Mouse (Mus musculus): ENCODE measurements around the gene Rap1a. TPM values are rescaled to one million over a fixed set of nuclear protein-coding genes. Genes with fewer than 3 reads are reported as not detected.

The Rap1a gene
- polyA plus RNA-seq (2012; fragmentation: generic; extraction: Trizol): 15.1 TPM
- long read RNA-seq, experiment 1, transcript Rap1a-201 (8 exons, 2,407 nt): major isoform, 88 of 98 reads
- long read RNA-seq, experiment 1, partial matches to known transcripts: 7 of 98 reads
- long read RNA-seq, experiment 1, other reads (novel, unspliced or antisense): 3 of 98 reads
- long read RNA-seq, experiment 2, transcript Rap1a-201 (8 exons, 2,407 nt): major isoform, 148 of 158 reads
- long read RNA-seq, experiment 2, partial matches to known transcripts: 1 of 158 reads
- long read RNA-seq, experiment 2, other reads (novel, unspliced or antisense): 9 of 158 reads

DNA sequence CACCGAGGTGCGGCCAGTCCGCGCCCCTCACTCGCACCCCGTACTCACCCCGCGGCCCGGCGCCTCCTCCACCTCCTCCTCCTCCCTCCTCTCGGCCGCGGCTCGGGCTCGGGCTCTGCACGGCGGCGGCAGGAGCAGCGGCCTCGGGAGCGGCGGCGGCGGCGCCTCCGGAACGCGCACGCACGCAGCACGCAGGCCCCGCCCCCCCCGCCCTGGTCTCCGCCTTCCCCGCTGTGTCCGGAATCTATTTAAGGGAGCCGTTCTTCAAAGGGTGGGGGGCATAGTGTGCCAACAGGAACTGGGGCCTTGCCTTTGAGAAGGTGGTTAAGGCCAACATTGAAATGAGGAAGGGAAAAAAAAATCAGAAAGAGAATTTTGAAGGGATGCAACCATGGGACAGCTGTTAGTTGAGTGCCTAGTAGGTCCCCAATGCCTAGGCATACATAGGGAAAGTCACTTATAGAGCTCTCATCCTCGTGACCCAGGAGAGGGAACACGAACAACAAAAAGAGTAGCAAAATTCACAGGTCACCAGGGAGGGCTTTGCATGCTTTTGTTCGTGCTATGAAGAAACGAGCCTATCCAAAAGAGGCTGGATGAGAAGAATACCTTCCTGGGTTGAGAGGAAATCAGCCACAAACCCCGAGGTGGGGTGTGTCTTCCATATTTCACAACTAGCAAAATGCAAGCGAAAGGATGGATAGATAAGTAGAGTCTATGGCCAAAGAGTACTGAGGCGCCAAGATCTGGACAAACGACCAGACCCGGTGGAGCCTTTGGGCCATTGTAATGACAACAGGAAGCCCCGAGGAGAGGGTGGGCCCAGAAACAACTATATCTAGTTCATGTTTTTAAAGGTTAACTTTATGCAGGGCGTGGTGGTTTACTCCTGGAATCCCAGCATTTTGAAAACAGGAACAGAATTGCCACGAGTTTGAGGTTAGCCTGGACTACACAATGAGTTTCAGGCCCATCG is at the start of gene Rap1a:
Gene Rap1a (minus strand): TSS at position 146 of the 976 bp plus-strand sequence.
- H3K79me3 ChIP-seq (ENCODE audit: low read depth): peaks cover 42% of the 10 kb centered on the region
- H3K79me2 ChIP-seq (ENCODE audit: control insufficient read depth, insufficient read depth): peaks cover 46% of the 10 kb centered on the region
- TF ChIP-seq FOSL1 (IDR thresholded peaks at IDR 0.05; ENCODE audit: insufficient read depth, low read length, poor library complexity, severe bottlenecking) (no peak), MYOG (IDR thresholded peaks at IDR 0.05; ENCODE audit: control insufficient read depth, extremely low read depth, insufficient read length) (no peak), USF1 (IDR thresholded peaks at IDR 0.05; ENCODE audit: low read depth) (no peak), CTCF (IDR thresholded peaks at IDR 0.05; ENCODE audit: control insufficient read depth, insufficient read depth, insufficient read length) (no peak), CEBPB (IDR thresholded peaks at IDR 0.05; ENCODE audit: low read depth) (no peak), MYOD1 (IDR thresholded peaks at IDR 0.05; ENCODE audit: control insufficient read depth, insufficient read length, low read depth) (no peak), MAX (IDR thresholded peaks at IDR 0.05) (no peak)
- no peaks in the 10 kb centered on the region for H3K36me3 ChIP-seq (ENCODE audit: control insufficient read depth, insufficient read depth)
- H3ac ChIP-seq (ENCODE audit: control insufficient read depth, insufficient read length, low read depth): peak within 1 kb of the TSS; percentile 93
- no peaks in the 10 kb centered on the region for H3K27me3 ChIP-seq (ENCODE audit: control insufficient read depth, insufficient read depth, insufficient read length)
- peak within 1 kb of the TSS; percentile 66 for H3K4me3 ChIP-seq (ENCODE audit: insufficient read depth, poor library complexity, severe bottlenecking)

DNA sequence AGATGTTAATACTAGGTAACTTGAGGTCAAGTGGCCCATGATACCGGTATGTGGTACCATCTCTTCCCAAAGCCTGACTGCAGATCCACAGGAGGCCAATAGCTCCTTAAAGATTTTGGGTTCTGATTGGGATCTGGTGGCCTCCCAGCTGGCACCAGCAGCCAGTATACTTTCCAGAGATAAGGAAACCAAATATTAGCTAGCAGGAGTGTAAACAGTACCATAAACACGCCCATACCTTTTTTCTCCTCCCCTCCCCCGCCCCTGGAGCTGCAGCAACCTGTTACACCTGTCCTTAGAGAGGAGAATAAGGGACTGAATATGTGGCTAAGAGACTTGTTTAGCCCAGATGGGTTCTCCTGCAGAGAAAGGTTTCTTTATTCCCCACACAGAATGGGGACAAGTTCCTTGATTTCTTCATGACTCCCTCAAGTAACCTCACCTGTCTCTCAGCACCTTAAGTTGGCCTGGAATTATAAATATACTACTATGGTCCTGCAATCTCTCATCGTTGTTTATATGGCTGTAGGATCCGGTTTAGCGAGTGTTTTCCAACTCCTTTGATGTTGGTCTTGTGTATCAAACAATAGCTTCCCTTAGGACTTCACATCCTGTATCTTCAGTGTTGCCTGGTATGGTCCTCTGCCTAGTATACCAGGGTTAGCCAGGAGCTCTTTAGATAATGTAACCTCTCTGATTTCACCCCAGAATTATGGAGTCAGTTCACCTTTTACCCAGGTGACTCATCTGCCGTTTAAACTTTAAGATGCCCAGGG is 45.3 kb upstream of the Rap1a start:
- Histone ChIP-seq H3K36me3 (ENCODE audit: control insufficient read depth, insufficient read depth) (no peaks in the 10 kb centered on the region), H3K27me3 (ENCODE audit: control insufficient read depth, insufficient read depth, insufficient read length) (peaks cover 12% of the 10 kb centered on the region), H3ac (ENCODE audit: control insufficient read depth, insufficient read length, low read depth) (no peak overlapping the region), H3K4me3 (ENCODE audit: insufficient read depth, poor library complexity, severe bottlenecking) (no peak overlapping the region), H3K79me2 (ENCODE audit: control insufficient read depth, insufficient read depth) (no peaks in the 10 kb centered on the region), H3K79me3 (ENCODE audit: low read depth) (no peaks in the 10 kb centered on the region)
- no peak for TF ChIP-seq FOSL1 (IDR thresholded peaks at IDR 0.05; ENCODE audit: insufficient read depth, low read length, poor library complexity, severe bottlenecking)

DNA sequence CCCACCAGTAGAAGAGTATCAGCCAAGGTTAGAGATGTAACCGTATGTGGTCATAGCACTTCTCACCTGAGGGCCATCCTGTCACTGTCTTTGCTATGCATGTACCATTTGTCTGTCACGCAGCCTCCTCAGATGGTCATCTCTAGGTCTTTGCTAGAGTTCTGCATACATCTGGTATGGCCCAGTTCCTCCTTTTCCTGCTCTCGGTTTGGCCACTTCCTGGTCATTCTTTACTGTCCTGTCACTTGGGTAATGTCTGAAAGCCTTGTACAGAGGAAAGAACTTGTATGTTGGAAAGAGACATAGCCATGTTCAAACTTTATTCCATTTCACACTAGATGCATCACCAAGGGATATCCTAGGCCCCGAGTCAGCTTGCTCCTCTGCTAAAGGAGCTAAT is 38.7 kb upstream of the Rap1a start:
- H3K36me3 ChIP-seq (ENCODE audit: control insufficient read depth, insufficient read depth): no peaks in the 10 kb centered on the region
- peaks cover 9% of the 10 kb centered on the region for H3K27me3 ChIP-seq (ENCODE audit: control insufficient read depth, insufficient read depth, insufficient read length)
- H3K79me2 ChIP-seq (ENCODE audit: control insufficient read depth, insufficient read depth): no peaks in the 10 kb centered on the region
- no peak overlapping the region for H3ac ChIP-seq (ENCODE audit: control insufficient read depth, insufficient read length, low read depth)
- no peak overlapping the region for H3K4me3 ChIP-seq (ENCODE audit: insufficient read depth, poor library complexity, severe bottlenecking)
- no peaks in the 10 kb centered on the region for H3K79me3 ChIP-seq (ENCODE audit: low read depth)
- TF ChIP-seq MYOG (IDR thresholded peaks at IDR 0.05; ENCODE audit: control insufficient read depth, extremely low read depth, insufficient read length): no peak
- TF ChIP-seq MYOD1 (IDR thresholded peaks at IDR 0.05; ENCODE audit: control insufficient read depth, insufficient read length, low read depth): no peak
- no peak for TF ChIP-seq FOSL1 (IDR thresholded peaks at IDR 0.05; ENCODE audit: insufficient read depth, low read length, poor library complexity, severe bottlenecking)
- no peak for TF ChIP-seq CEBPB (IDR thresholded peaks at IDR 0.05; ENCODE audit: low read depth)
- TF ChIP-seq MAX (IDR thresholded peaks at IDR 0.05): no peak
- no peak for TF ChIP-seq CTCF (IDR thresholded peaks at IDR 0.05; ENCODE audit: control insufficient read depth, insufficient read depth, insufficient read length)
- TF ChIP-seq USF1 (IDR thresholded peaks at IDR 0.05; ENCODE audit: low read depth): no peak

DNA sequence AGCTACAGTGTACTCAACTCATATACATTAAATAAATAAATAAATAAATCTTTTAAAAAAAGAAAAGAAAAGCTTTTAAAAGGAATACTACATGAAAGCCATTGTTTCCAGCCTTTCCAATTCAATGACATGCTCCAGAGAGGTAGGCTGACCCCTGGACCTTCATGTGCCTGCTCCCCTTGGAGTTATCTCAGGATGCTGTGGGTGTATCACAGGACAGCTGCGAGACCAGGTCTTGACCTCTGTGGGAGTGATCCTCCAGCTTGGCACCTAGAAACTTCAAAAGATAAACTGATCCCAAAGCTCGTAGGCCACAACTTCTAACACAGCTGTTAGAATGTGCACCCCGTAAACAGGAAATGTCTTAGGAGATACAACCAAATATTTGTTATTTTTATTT is 37.5 kb upstream of the Rap1a start:
- Histone ChIP-seq H3K36me3 (ENCODE audit: control insufficient read depth, insufficient read depth) (no peaks in the 10 kb centered on the region), H3K79me3 (ENCODE audit: low read depth) (no peaks in the 10 kb centered on the region)

DNA sequence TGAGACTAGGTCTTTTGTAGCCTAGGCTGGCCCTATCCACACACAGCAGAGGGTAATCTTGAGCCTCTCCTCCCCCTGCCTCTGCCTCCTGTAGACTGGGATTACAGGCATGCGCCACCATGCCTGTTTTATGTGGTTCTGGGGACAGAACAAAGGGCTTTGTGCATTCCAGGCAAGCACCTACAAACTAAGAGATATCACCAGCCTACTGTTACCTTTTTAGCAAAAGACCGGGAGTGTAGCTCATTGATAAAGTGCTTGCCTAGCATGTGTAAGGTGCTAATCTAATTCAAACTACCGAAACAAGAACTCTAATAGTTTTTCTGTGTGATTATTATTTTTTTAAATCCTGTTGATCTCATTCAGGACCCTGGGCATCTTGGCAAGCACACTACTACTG is 35.7 kb upstream of the Rap1a start:
- Histone ChIP-seq H3K36me3 (ENCODE audit: control insufficient read depth, insufficient read depth) (no peaks in the 10 kb centered on the region), H3K79me2 (ENCODE audit: control insufficient read depth, insufficient read depth) (no peaks in the 10 kb centered on the region), H3ac (ENCODE audit: control insufficient read depth, insufficient read length, low read depth) (no peak overlapping the region), H3K79me3 (ENCODE audit: low read depth) (no peaks in the 10 kb centered on the region), H3K4me3 (ENCODE audit: insufficient read depth, poor library complexity, severe bottlenecking) (no peak overlapping the region), H3K27me3 (ENCODE audit: control insufficient read depth, insufficient read depth, insufficient read length) (peaks cover 2% of the 10 kb centered on the region)
- TF ChIP-seq CTCF (IDR thresholded peaks at IDR 0.05; ENCODE audit: control insufficient read depth, insufficient read depth, insufficient read length) (no peak), FOSL1 (IDR thresholded peaks at IDR 0.05; ENCODE audit: insufficient read depth, low read length, poor library complexity, severe bottlenecking) (no peak), USF1 (IDR thresholded peaks at IDR 0.05; ENCODE audit: low read depth) (no peak), CEBPB (IDR thresholded peaks at IDR 0.05; ENCODE audit: low read depth) (no peak), MYOD1 (IDR thresholded peaks at IDR 0.05; ENCODE audit: control insufficient read depth, insufficient read length, low read depth) (no peak), MYOG (IDR thresholded peaks at IDR 0.05; ENCODE audit: control insufficient read depth, extremely low read depth, insufficient read length) (no peak), MAX (IDR thresholded peaks at IDR 0.05) (no peak)

More for the DNA sequence above, 37.5 kb upstream of the Rap1a start:
- peaks cover 9% of the 10 kb centered on the region for H3K27me3 ChIP-seq (ENCODE audit: control insufficient read depth, insufficient read depth, insufficient read length)
- no peak overlapping the region for H3ac ChIP-seq (ENCODE audit: control insufficient read depth, insufficient read length, low read depth)
- TF ChIP-seq MYOG (IDR thresholded peaks at IDR 0.05; ENCODE audit: control insufficient read depth, extremely low read depth, insufficient read length) (no peak), MAX (IDR thresholded peaks at IDR 0.05) (no peak), CEBPB (IDR thresholded peaks at IDR 0.05; ENCODE audit: low read depth) (no peak), CTCF (IDR thresholded peaks at IDR 0.05; ENCODE audit: control insufficient read depth, insufficient read depth, insufficient read length) (no peak), FOSL1 (IDR thresholded peaks at IDR 0.05; ENCODE audit: insufficient read depth, low read length, poor library complexity, severe bottlenecking) (no peak), MYOD1 (IDR thresholded peaks at IDR 0.05; ENCODE audit: control insufficient read depth, insufficient read length, low read depth) (no peak), USF1 (IDR thresholded peaks at IDR 0.05; ENCODE audit: low read depth) (no peak)
- H3K4me3 ChIP-seq (ENCODE audit: insufficient read depth, poor library complexity, severe bottlenecking): no peak overlapping the region
- no peaks in the 10 kb centered on the region for H3K79me2 ChIP-seq (ENCODE audit: control insufficient read depth, insufficient read depth)
